Mouse (Mus musculus) bone marrow macrophage, adult 2 months (primary cell): ENCODE results near the gene Btbd9.

ENCODE experiments used
- CTCF ChIP-seq: IDR thresholded peaks from 2 replicates; pipeline ENCODE4 v1.5.1; 2012; ENCODE audit warnings: low read depth, mild to moderate bottlenecking, low read length, moderate library complexity
- POLR2A ChIP-seq: IDR thresholded peaks from 2 replicates; pipeline ENCODE4 v1.6.1; 2012; ENCODE audit warnings: mild to moderate bottlenecking, low read depth, low read length, borderline replicate concordance

GRCm38 (mm10) chr17:30328924-30329323 lies 247.4 kb downstream of the Btbd9 start:
- TF ChIP-seq CTCF (no peak), POLR2A (no peak)
